In genomic region chr7:4925441-4926381, GRCm38 (mm10) we compare ENCODE assay signal across 8 mouse cellular contexts. TPM values are rescaled to one million over a fixed set of nuclear protein-coding genes. Genes with fewer than 3 reads are reported as not detected.
DNase-seq lines count a peak whose midpoint lies in the region; ATAC-seq and TF ChIP-seq lines count a peak whose summit lies in the region.

Gene Ssc5d, plus strand, starts transcription at chr7:4925785.

- DNase-seq in kidney, postnatal 0 days (ENCODE audit: low spot score): peak; percentile 72
- DNase-seq in kidney, postnatal 36 days: no peak
- peak; percentile 75 for DNase-seq in embryonic facial prominence, embryonic 10.5 days (ENCODE audit: low spot score)
- peak; percentile 38 for DNase-seq in heart, adult 8-10 months (ENCODE audit: low spot score)
- DNase-seq in limb, embryonic 10.5 days (ENCODE audit: low spot score): peak; percentile 60
- peak; percentile 62 for DNase-seq in neural tube, embryonic 10.5 days (ENCODE audit: extremely low spot score, low spot score)
- no peak for DNase-seq in right cerebral cortex, postnatal 4 days

- peak within 1 kb of the TSS; percentile 77 for H3K27ac ChIP-seq in kidney, postnatal 0 days
- H3K27ac ChIP-seq in embryonic facial prominence, embryonic 10.5 days (replicated peaks): peak within 1 kb of the TSS; percentile 92
- peak within 1 kb of the TSS; percentile 89 for H3K27ac ChIP-seq in limb, embryonic 10.5 days

- H3K4me2 ChIP-seq in kidney, postnatal 0 days (ENCODE audit: low read length): peak within 1 kb of the TSS; percentile 62; the same call in 1 of the 2 replicates

- WGBS in kidney, postnatal 0 days: 3% methylated on average over 6 of the region's 6 CpGs
- 5% methylated on average over 6 of the region's 6 CpGs for WGBS in embryonic facial prominence, embryonic 10.5 days
- whole genome bisulfite sequencing in limb, embryonic 10.5 days: 11% methylated on average over 6 of the region's 6 CpGs

- H3K27me3 ChIP-seq in kidney, postnatal 0 days (ENCODE audit: insufficient read depth, low read length): no peaks in the 10 kb centered on the region
- no peaks in the 10 kb centered on the region for H3K27me3 ChIP-seq in embryonic facial prominence, embryonic 10.5 days (replicated peaks; ENCODE audit: low read depth, poor library complexity, severe bottlenecking)
- no peaks in the 10 kb centered on the region for H3K27me3 ChIP-seq in limb, embryonic 10.5 days (ENCODE audit: low read depth, poor library complexity, severe bottlenecking)

- 0 out of 2 replicates have a peak, but pooled peaks cover 2% of the 10 kb centered on the region for H3K36me3 ChIP-seq in kidney, postnatal 0 days (ENCODE audit: insufficient read depth, low read length)
- H3K36me3 ChIP-seq in embryonic facial prominence, embryonic 10.5 days (replicated peaks): peaks cover 8% of the 10 kb centered on the region
- H3K36me3 ChIP-seq in limb, embryonic 10.5 days: peaks cover 11% of the 10 kb centered on the region

- no peaks in the 10 kb centered on the region for H3K9me3 ChIP-seq in kidney, postnatal 0 days (replicated peaks; ENCODE audit: low read length)
- no peaks in the 10 kb centered on the region for H3K9me3 ChIP-seq in embryonic facial prominence, embryonic 10.5 days
- H3K9me3 ChIP-seq in limb, embryonic 10.5 days (replicated peaks): no peaks in the 10 kb centered on the region

- peak; percentile 34 for ATAC-seq in kidney, postnatal 0 days (replicated peaks; ENCODE audit: low FRiP score, low read depth)
- ATAC-seq in CD4-positive, CD25-positive, alpha-beta regulatory T cell, adult 4 months: no peak

- 0 out of 2 replicates have a peak within 1 kb of the TSS, but pooled peaks have one; percentile 2 for H3K9ac ChIP-seq in kidney, postnatal 0 days (ENCODE audit: low read depth, low read length)

- TF ChIP-seq CTCF in kidney, postnatal 0 days (IDR thresholded peaks at IDR 0.05; ENCODE audit: low read depth): no peak

- H3K4me3 ChIP-seq in kidney, postnatal 0 days (replicated peaks; ENCODE audit: low read depth, low read length): no peak within 1 kb of the TSS
- peak within 1 kb of the TSS; percentile 56 for H3K4me3 ChIP-seq in embryonic facial prominence, embryonic 10.5 days
- peak within 1 kb of the TSS; percentile 56 for H3K4me3 ChIP-seq in limb, embryonic 10.5 days

- peaks cover 28% of the 10 kb centered on the region for H3K4me1 ChIP-seq in kidney, postnatal 0 days (replicated peaks; ENCODE audit: insufficient read depth, low read length)
- peaks cover 80% of the 10 kb centered on the region for H3K4me1 ChIP-seq in embryonic facial prominence, embryonic 10.5 days
- H3K4me1 ChIP-seq in limb, embryonic 10.5 days: peaks cover 77% of the 10 kb centered on the region

RNA-seq across cellular contexts. Expression of gene Ssc5d, which starts in this region (rescaled TPM):
- polyA plus RNA-seq in kidney, postnatal 0 days (2015; fragmentation: Nextera tagmentation; extraction: Ambion mirVana): 0.91 and 1.1 TPM in 2 replicates
- 1.4 and 1.7 TPM in 2 replicates for polyA plus RNA-seq in embryonic facial prominence, embryonic 10.5 days (2016; fragmentation: Nextera tagmentation; extraction: Ambion mirVana)
- 1 to 10 TPM; 1.4 to 2.5 (median 1.9) TPM for total RNA-seq in heart, adult 8-10 months (2022)
- polyA plus RNA-seq in limb, embryonic 10.5 days (2016; fragmentation: Nextera tagmentation; extraction: Ambion mirVana): 0.95 and 2.0 TPM in 2 replicates
- polyA plus RNA-seq in CD4-positive, CD25-positive, alpha-beta regulatory T cell, adult 4 months (2017; shearing (Covaris generic)): under 1 TPM in 1 of 2 experiments, not detected in 1; 0.12 TPM

Comparison
In these comparisons a context has a peak if more than half of its experiments do, and no peak if none do; other contexts are left out.
1. DNase-seq: peak in kidney, postnatal 0 days (single experiment), embryonic facial prominence, embryonic 10.5 days (single experiment), heart, adult 8-10 months (single experiment), limb, embryonic 10.5 days (single experiment) and neural tube, embryonic 10.5 days (single experiment); none in kidney, postnatal 36 days (0 of 2) and right cerebral cortex, postnatal 4 days (single experiment).
2. Peak in every context shown above with its lines, with median percentiles within 50 percentile points of each other: H3K27ac ChIP-seq.